Mouse (Mus musculus) bone marrow, adult 2 months (tissue): ENCODE results near the gene Bend6.

Experiments
- CTCF ChIP-seq: fragments of 200-500 bp; IDR thresholded peaks from 2 replicates; pipeline ENCODE4 v1.5.1; 2011; ENCODE audit warnings: low read length, control low read depth; ENCODE audit not compliant: control insufficient read depth, insufficient read depth
- POLR2A ChIP-seq: fragments of 200-500 bp; IDR thresholded peaks from 2 replicates; pipeline ENCODE4 v1.6.1; 2011; ENCODE audit warnings: low read depth, mild to moderate bottlenecking, control low read depth, low read length, borderline replicate concordance; ENCODE audit not compliant: control insufficient read depth

DNA sequence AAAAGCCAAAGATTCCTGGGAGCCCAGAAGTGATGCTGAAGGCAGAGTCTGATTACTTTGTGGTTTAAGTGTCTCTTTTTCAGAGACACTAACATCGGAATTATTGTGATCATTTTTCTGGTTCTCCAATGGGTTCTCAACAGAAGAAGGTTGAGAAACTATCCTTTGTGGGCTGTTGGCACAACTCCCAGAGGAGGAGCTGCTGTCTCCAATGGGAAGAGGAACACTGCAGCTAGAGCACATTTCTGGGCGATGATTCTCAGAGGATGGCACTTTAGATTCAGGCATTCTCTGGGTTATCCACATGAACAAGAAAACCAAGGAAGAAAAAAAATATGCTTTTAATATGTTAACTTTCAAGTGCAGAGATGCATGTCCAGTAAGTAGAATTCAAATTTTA, 104.3 kb downstream of the Bend6 start:
- TF ChIP-seq CTCF (no peak), POLR2A (no peak)
